Mouse (Mus musculus): ENCODE measurements around the gene Prrc2a. TPM values are rescaled to one million over a fixed set of nuclear protein-coding genes. Genes with fewer than 3 reads are reported as not detected.
A peak's percentile ranks its signal among the peaks of the same experiment; 100 is the strongest.

The Prrc2a gene
- polyA plus RNA-seq, 1 experiment from 2014 or later = 161 TPM

- H3K36me3 ChIP-seq = peaks cover 98% of the 10 kb centered on the region
- no peak overlapping the region for H3K4me3 ChIP-seq
- H3K27ac ChIP-seq = no peak overlapping the region
- no peaks in the 10 kb centered on the region for H3K9me3 ChIP-seq
- H3K4me1 ChIP-seq = no peaks in the 10 kb centered on the region
- DNase-seq (ENCODE audit: low spot score) = no peak
- H3K27me3 ChIP-seq (ENCODE audit: insufficient read depth, poor library complexity, severe bottlenecking) = no peaks in the 10 kb centered on the region
- WGBS = 79% methylated on average over 7 of the region's 7 CpGs
Observed at GRCm38 (mm10) chr17:35154616-35155015, 10.1 kb downstream of the Prrc2a start.

- WGBS = 88% methylated on average over 4 of the region's 4 CpGs
- Histone ChIP-seq H3K27me3 (ENCODE audit: insufficient read depth, poor library complexity, severe bottlenecking) (no peaks in the 10 kb centered on the region), H3K36me3 (peaks cover 98% of the 10 kb centered on the region), H3K27ac (no peak overlapping the region), H3K4me3 (no peak overlapping the region), H3K4me1 (no peaks in the 10 kb centered on the region), H3K9me3 (no peaks in the 10 kb centered on the region)
- no peak for DNase-seq (ENCODE audit: low spot score)
Observed at GRCm38 (mm10) chr17:35153931-35154330, 10.8 kb downstream of the Prrc2a start.

- no peak overlapping the region for H3K27ac ChIP-seq
- H3K9me3 ChIP-seq = no peaks in the 10 kb centered on the region
- 91% methylated on average over 9 of the region's 9 CpGs for WGBS
- no peaks in the 10 kb centered on the region for H3K27me3 ChIP-seq (ENCODE audit: insufficient read depth, poor library complexity, severe bottlenecking)
- DNase-seq (ENCODE audit: low spot score) = no peak
- peaks cover 98% of the 10 kb centered on the region for H3K36me3 ChIP-seq
- no peak overlapping the region for H3K4me3 ChIP-seq
- H3K4me1 ChIP-seq = no peaks in the 10 kb centered on the region
Observed at GRCm38 (mm10) chr17:35153077-35153476, 11.6 kb downstream of the Prrc2a start.

GRCm38 (mm10) chr17:35152121-35152520, 12.6 kb downstream of the Prrc2a start:
- WGBS = 97% methylated on average over 4 of the region's 4 CpGs
- H3K4me3 ChIP-seq = no peak overlapping the region
- no peak overlapping the region for H3K27ac ChIP-seq
- peaks cover 98% of the 10 kb centered on the region for H3K36me3 ChIP-seq
- H3K9me3 ChIP-seq = no peaks in the 10 kb centered on the region
- no peaks in the 10 kb centered on the region for H3K4me1 ChIP-seq
- no peaks in the 10 kb centered on the region for H3K27me3 ChIP-seq (ENCODE audit: insufficient read depth, poor library complexity, severe bottlenecking)
- no peak for DNase-seq (ENCODE audit: low spot score)

GRCm38 (mm10) chr17:35147922-35148639, 16.6 kb downstream of the Prrc2a start:
- no peak for DNase-seq (ENCODE audit: low spot score)
- H3K36me3 ChIP-seq = peaks cover 98% of the 10 kb centered on the region
- H3K9me3 ChIP-seq = no peaks in the 10 kb centered on the region
- no peak overlapping the region for H3K27ac ChIP-seq
- no peak overlapping the region for H3K4me3 ChIP-seq
- H3K27me3 ChIP-seq (ENCODE audit: insufficient read depth, poor library complexity, severe bottlenecking) = no peaks in the 10 kb centered on the region
- H3K4me1 ChIP-seq = no peaks in the 10 kb centered on the region
- WGBS = 74% methylated on average over 5 of the region's 5 CpGs

- Histone ChIP-seq H3K36me3 (peaks cover 98% of the 10 kb centered on the region), H3K4me3 (no peak overlapping the region), H3K4me1 (no peaks in the 10 kb centered on the region), H3K27me3 (ENCODE audit: insufficient read depth, poor library complexity, severe bottlenecking) (no peaks in the 10 kb centered on the region), H3K9me3 (no peaks in the 10 kb centered on the region), H3K27ac (no peak overlapping the region)
- no peak for DNase-seq (ENCODE audit: low spot score)
- 55% methylated on average over 3 of the region's 3 CpGs for WGBS
Observed at GRCm38 (mm10) chr17:35147348-35147747, 17.3 kb downstream of the Prrc2a start.

GRCm38 (mm10) chr17:35146139-35146538, 18.6 kb downstream of the Prrc2a start:
- Histone ChIP-seq H3K27ac (no peak overlapping the region), H3K4me3 (no peak overlapping the region), H3K9me3 (no peaks in the 10 kb centered on the region), H3K4me1 (no peaks in the 10 kb centered on the region), H3K36me3 (peaks cover 98% of the 10 kb centered on the region), H3K27me3 (ENCODE audit: insufficient read depth, poor library complexity, severe bottlenecking) (no peaks in the 10 kb centered on the region)
- 87% methylated on average over 5 of the region's 5 CpGs for WGBS
- no peak for DNase-seq (ENCODE audit: low spot score)

- DNase-seq (ENCODE audit: low spot score) = no peak
- WGBS = 92% methylated on average over 6 of the region's 6 CpGs
- no peak overlapping the region for H3K27ac ChIP-seq
- H3K4me3 ChIP-seq = no peak overlapping the region
- 0 out of 2 replicates have a peak, but pooled peaks cover 4% of the 10 kb centered on the region for H3K4me1 ChIP-seq
- H3K27me3 ChIP-seq (ENCODE audit: insufficient read depth, poor library complexity, severe bottlenecking) = no peaks in the 10 kb centered on the region
- H3K36me3 ChIP-seq = peaks cover 92% of the 10 kb centered on the region
- H3K9me3 ChIP-seq = no peaks in the 10 kb centered on the region
Observed at GRCm38 (mm10) chr17:35141971-35142370, 22.7 kb downstream of the Prrc2a start.

GRCm38 (mm10) chr17:35140490-35140996, 24.2 kb downstream of the Prrc2a start:
- 71% methylated on average over 16 of the region's 16 CpGs for WGBS
- Histone ChIP-seq H3K4me1 (peaks cover 12% of the 10 kb centered on the region; the same call in 1 of the 2 replicates), H3K27me3 (ENCODE audit: insufficient read depth, poor library complexity, severe bottlenecking) (no peaks in the 10 kb centered on the region), H3K4me3 (no peak overlapping the region), H3K9me3 (no peaks in the 10 kb centered on the region), H3K36me3 (peaks cover 78% of the 10 kb centered on the region), H3K27ac (no peak overlapping the region)
- DNase-seq (ENCODE audit: low spot score) = no peak

GRCm38 (mm10) chr17:35139269-35139668, 25.4 kb downstream of the Prrc2a start:
- no peak for DNase-seq (ENCODE audit: low spot score)
- Histone ChIP-seq H3K4me1 (peaks cover 12% of the 10 kb centered on the region; the same call in 1 of the 2 replicates), H3K4me3 (no peak overlapping the region), H3K9me3 (no peaks in the 10 kb centered on the region), H3K36me3 (peaks cover 65% of the 10 kb centered on the region), H3K27me3 (ENCODE audit: insufficient read depth, poor library complexity, severe bottlenecking) (no peaks in the 10 kb centered on the region), H3K27ac (no peak overlapping the region)
- WGBS = 89% methylated on average over 3 of the region's 3 CpGs

GRCm38 (mm10) chr17:35135591-35136320, 28.9 kb downstream of the Prrc2a start:
- H3K27ac ChIP-seq = peak overlapping the region; percentile 99
- H3K9me3 ChIP-seq = no peaks in the 10 kb centered on the region
- peaks cover 12% of the 10 kb centered on the region; the same call in 1 of the 2 replicates for H3K4me1 ChIP-seq
- peak overlapping the region; percentile 84 for H3K4me3 ChIP-seq
- H3K27me3 ChIP-seq (ENCODE audit: insufficient read depth, poor library complexity, severe bottlenecking) = no peaks in the 10 kb centered on the region
- under 1% methylated on average over 42 of the region's 43 CpGs for WGBS
- DNase-seq (ENCODE audit: low spot score) = no peak
- peaks cover 34% of the 10 kb centered on the region for H3K36me3 ChIP-seq

GRCm38 (mm10) chr17:35134801-35135590, 29.7 kb downstream of the Prrc2a start, which contains the start of gene Bag6:
TSS of gene Bag6 (plus strand) at chr17:35135178.
- Histone ChIP-seq H3K36me3 (peaks cover 32% of the 10 kb centered on the region), H3K4me3 (peak within 1 kb of the TSS; percentile 84), H3K27ac (peak within 1 kb of the TSS; percentile 99), H3K9me3 (no peaks in the 10 kb centered on the region), H3K27me3 (ENCODE audit: insufficient read depth, poor library complexity, severe bottlenecking) (no peaks in the 10 kb centered on the region), H3K4me1 (peaks cover 12% of the 10 kb centered on the region; the same call in 1 of the 2 replicates)
- WGBS = under 1% methylated on average over 66 of the region's 66 CpGs
- peak; percentile 95 for DNase-seq (ENCODE audit: low spot score)

Measured in heart, embryonic 10.5 days (tissue).